Mouse (Mus musculus) inflammation-experienced regulatory T-cells (primary cell): ENCODE results near the gene Faf1. TPM values are rescaled to one million over a fixed set of nuclear protein-coding genes. Genes with fewer than 3 reads are reported as not detected.

Experiments used
- polyA plus RNA-seq, 2 experiments: library from polyadenylated mRNA; unstranded; fragments of 100-300 nt; shearing (Covaris generic); gene quantifications; one replicate each; pipeline ENCODE4 v1.2.1; 2017

The Faf1 gene
- polyA plus RNA-seq: 10 to 100 TPM; 35.8 to 44.9 TPM

GRCm38 (mm10) chr4:109676218-109677215, at the start of gene Faf1:
Gene Faf1 (plus strand): TSS chr4:109676588.

GRCm38 (mm10) chr4:109666461-109667269, 9.7 kb upstream of the Faf1 start, which contains the start of gene Cdkn2c:
Gene Cdkn2c (minus strand): TSS chr4:109667189.

GRCm38 (mm10) chr4:109977148-109978067, 301.0 kb downstream of the Faf1 start, which contains the start of gene Dmrta2:
Gene Dmrta2 (plus strand): TSS chr4:109978053.

Other genes with a start within 250 kb of the Faf1 start
- 10 to 100 TPM; 52.1 to 52.7 TPM for gene Rnf11, start 191.9 kb upstream of the Faf1 start, polyA plus RNA-seq
- gene 4930522H14Rik, start 145.3 kb upstream of the Faf1 start, polyA plus RNA-seq: not detected
- gene Cdkn2c, start 9.4 kb upstream of the Faf1 start, polyA plus RNA-seq: 10 to 100 TPM in 1 of 2 experiments, 1 to 10 TPM in 1; 6.5 to 19.2 TPM